ENCODE assay signal across 22 mouse cellular contexts in the genomic region with DNA sequence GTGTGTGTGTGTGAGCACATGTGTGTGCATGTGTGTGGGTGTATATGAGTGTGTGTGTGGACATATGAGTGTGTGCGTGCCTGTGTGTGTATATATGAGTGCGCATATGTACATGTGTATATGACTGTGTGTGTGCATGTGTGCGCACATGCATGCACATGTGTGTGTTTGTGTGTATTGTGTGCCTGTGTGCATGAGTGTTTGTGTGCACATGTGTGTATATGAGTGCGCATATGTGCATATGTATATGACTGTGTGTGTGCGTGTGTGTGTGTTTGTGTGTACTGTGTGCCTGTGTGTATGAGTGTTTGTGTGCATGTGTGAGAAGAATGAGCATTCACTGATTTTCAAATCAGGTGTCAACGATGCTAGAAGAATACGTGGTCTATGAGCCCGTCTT. TPM values are rescaled to one million over a fixed set of nuclear protein-coding genes. Genes with fewer than 3 reads are reported as not detected.
"Had no signal": no experiment of that assay in that cellular context is flagged by ENCODE, and none has a peak within 500 bp of the region (broad histone marks: within the 10 kb centered on the region; RNA-seq: fewer than 3 reads in every experiment).

No protein-coding gene starts in this region.

- H3K9me3 ChIP-seq: limb, embryonic 10.5 days; limb, embryonic 13.5 days; liver, embryonic 13.5 days; midbrain, embryonic 12.5 days had no signal

- H3K4me2 ChIP-seq: limb, embryonic 13.5 days; liver, embryonic 13.5 days; lung, embryonic 14.5 days; midbrain, embryonic 12.5 days had no signal

- H3K4me1 ChIP-seq: limb, embryonic 13.5 days; liver, embryonic 13.5 days; midbrain, embryonic 12.5 days had no signal

- DNase-seq: kidney, postnatal 25 days; layer of hippocampus, adult 9-11 months; liver, embryonic 13.5 days; lung, embryonic 14.5 days; right cerebral cortex, postnatal 4 days; thymus, adult 18-20 months; thymus, postnatal 36 days had no signal

- H3K9ac ChIP-seq: limb, embryonic 13.5 days; liver, embryonic 13.5 days; lung, embryonic 14.5 days; midbrain, embryonic 12.5 days had no signal

- ATAC-seq: lung, postnatal 0 days; midbrain, embryonic 16.5 days had no signal

- H3K27me3 ChIP-seq: limb, embryonic 13.5 days; liver, embryonic 13.5 days; midbrain, embryonic 12.5 days had no signal

- H3K27ac ChIP-seq: kidney, postnatal 0 days; layer of hippocampus, adult 2 months; limb, embryonic 10.5 days; limb, embryonic 13.5 days; liver, embryonic 13.5 days; macrophage; midbrain, embryonic 12.5 days; stomach, postnatal 0 days had no signal

- H3K36me3 ChIP-seq: limb, embryonic 10.5 days; limb, embryonic 13.5 days; liver, embryonic 13.5 days; midbrain, embryonic 12.5 days had no signal

- H3K4me3 ChIP-seq: layer of hippocampus, adult 2 months; limb, embryonic 10.5 days; limb, embryonic 13.5 days; liver, embryonic 13.5 days; midbrain, embryonic 12.5 days had no signal

RNA-seq across cellular contexts. Expression of gene Cox6a2, which starts 2.0 kb away (rescaled TPM):
- polyA plus RNA-seq: kidney, embryonic 14.5 days; kidney, postnatal 0 days; midbrain, embryonic 12.5 days; stomach, embryonic 14.5 days had no signal

RNA-seq across cellular contexts. Expression of gene Tgfb1i1, which starts 42.4 kb away (rescaled TPM):
- total RNA-seq: monocyte, adult 5-6 weeks had no signal

RNA-seq across cellular contexts. Expression of gene Itgad, which starts 50.0 kb away (rescaled TPM):
- total RNA-seq: left cerebral cortex, adult 18-20 months had no signal
- polyA plus RNA-seq: kidney, embryonic 14.5 days; kidney, postnatal 0 days; limb, embryonic 10.5 days; limb, embryonic 13.5 days; liver, embryonic 13.5 days; lung, embryonic 14.5 days; midbrain, embryonic 12.5 days; midbrain, embryonic 16.5 days; neural tube, embryonic 11.5 days; neural tube, embryonic 14.5 days; stomach, embryonic 14.5 days; stomach, postnatal 0 days had no signal
